8 mouse cellular contexts compared by ENCODE assay signal in the genomic region with DNA sequence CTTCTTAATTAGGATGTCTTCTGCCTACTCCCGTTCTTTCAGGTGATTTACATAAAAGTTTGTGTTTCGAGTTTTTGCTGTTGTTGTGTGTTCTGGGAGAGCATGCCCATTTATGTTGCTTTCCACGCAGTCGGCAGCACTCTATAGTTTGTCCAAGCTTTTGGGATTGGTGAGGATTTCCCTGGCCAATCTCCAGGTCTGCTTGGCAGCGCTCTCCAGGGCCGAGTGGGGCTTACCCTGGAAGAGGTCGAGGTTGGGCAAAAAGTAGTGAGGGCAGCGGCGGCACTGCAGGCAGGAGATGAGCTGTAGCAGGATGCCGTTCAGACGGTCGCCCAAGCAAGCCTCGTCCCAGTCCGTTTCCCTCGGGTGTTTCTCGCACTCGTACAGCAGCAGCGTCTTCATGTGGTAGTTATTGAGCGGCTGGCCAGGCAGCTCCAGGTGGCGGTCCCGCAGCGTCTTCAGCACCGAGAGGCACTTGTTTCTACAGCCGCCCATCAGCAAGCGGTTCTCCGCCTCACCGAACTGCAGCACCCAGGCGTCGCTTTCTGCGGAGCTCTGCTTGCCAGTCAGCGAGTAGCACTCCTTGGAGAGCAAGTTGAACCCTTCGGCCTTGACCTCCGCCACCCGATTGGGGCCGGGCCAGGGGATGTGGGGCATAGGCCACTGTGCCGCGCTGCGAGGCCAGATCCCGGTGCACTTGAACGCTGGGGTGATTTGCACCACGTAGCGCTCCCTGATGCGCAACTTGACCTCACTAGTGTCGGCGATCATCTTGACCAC. TPM values are rescaled to one million over a fixed set of nuclear protein-coding genes. Genes with fewer than 3 reads are reported as not detected.
DNase-seq lines count a peak whose midpoint lies in the region; ATAC-seq and TF ChIP-seq lines count a peak whose summit lies in the region.

No protein-coding gene starts in this region.

- no peak overlapping the region for H3K27ac ChIP-seq in heart, postnatal 0 days (ENCODE audit: low read depth)
- H3K27ac ChIP-seq in neural tube, embryonic 14.5 days (ENCODE audit: low read depth, low read length): peak overlapping the region; percentile 99
- H3K27ac ChIP-seq in thymus, adult 2 months (ENCODE audit: control insufficient read depth, insufficient read depth, low read length): no peak overlapping the region

- H3K9ac ChIP-seq in heart, postnatal 0 days (replicated peaks; ENCODE audit: low read depth, low read length): 0 out of 2 replicates have a peak overlapping the region, but pooled peaks have one; percentile 24
- peak overlapping the region; percentile 78 for H3K9ac ChIP-seq in neural tube, embryonic 14.5 days (replicated peaks; ENCODE audit: low read depth, low read length)

- TF ChIP-seq CTCF in E14TG2a.4 (conservative IDR thresholded peaks at IDR 0.05; ENCODE audit: low read length): no peak
- TF ChIP-seq CTCF in heart, postnatal 0 days (IDR thresholded peaks at IDR 0.05; ENCODE audit: low read depth): no peak
- TF ChIP-seq CTCF in lung, adult 2 months (IDR thresholded peaks at IDR 0.05; ENCODE audit: insufficient read depth, low read length): no peak
- TF ChIP-seq CTCF in thymus, adult 2 months (IDR thresholded peaks at IDR 0.05; ENCODE audit: borderline replicate concordance, control insufficient read depth, extremely low read depth, insufficient read depth, low read length, poor library complexity): no peak

- no peak for TF ChIP-seq EP300 in heart, postnatal 0 days (IDR thresholded peaks at IDR 0.05; ENCODE audit: low read depth)

- no peak for TF ChIP-seq POLR2A in lung, adult 2 months (IDR thresholded peaks at IDR 0.05; ENCODE audit: borderline replicate concordance, extremely low read depth, low read depth, low read length)
- no peak for TF ChIP-seq POLR2A in thymus, adult 2 months (IDR thresholded peaks at IDR 0.05; ENCODE audit: control insufficient read depth, extremely low read depth, insufficient read depth, low read length, poor library complexity)

- peaks cover 37% of the 10 kb centered on the region for H3K4me1 ChIP-seq in E14TG2a.4 (replicated peaks; ENCODE audit: low read depth, low read length)
- H3K4me1 ChIP-seq in erythroblast, embryonic 14.5 days (ENCODE audit: control insufficient read depth): peaks cover 13% of the 10 kb centered on the region
- H3K4me1 ChIP-seq in heart, postnatal 0 days (ENCODE audit: control insufficient read depth, insufficient read depth): peaks cover 19% of the 10 kb centered on the region; the same call in 1 of the 2 replicates
- H3K4me1 ChIP-seq in lung, adult 2 months (ENCODE audit: control insufficient read depth, insufficient read depth, low read length): peaks cover 6% of the 10 kb centered on the region
- peaks cover 12% of the 10 kb centered on the region for H3K4me1 ChIP-seq in neural tube, embryonic 14.5 days (ENCODE audit: control insufficient read depth, insufficient read depth, low read length)
- H3K4me1 ChIP-seq in thymus, adult 2 months (replicated peaks; ENCODE audit: control insufficient read depth, insufficient read depth, low read length): peaks cover 15% of the 10 kb centered on the region

- peak; percentile 63 for DNase-seq in brain, adult 2 months (ENCODE audit: low read depth, low spot score)
- peak; percentile 40 for DNase-seq in heart, postnatal 0 days (ENCODE audit: low spot score)
- peak; percentile 53 for DNase-seq in kidney, postnatal 10 days
- DNase-seq in lung, adult 2 months: peak; percentile 33
- peak; percentile 33 for DNase-seq in thymus, adult 2 months

- H3K27me3 ChIP-seq in E14TG2a.4 (ENCODE audit: insufficient read depth, low read length): peaks cover 49% of the 10 kb centered on the region
- peaks cover 74% of the 10 kb centered on the region for H3K27me3 ChIP-seq in erythroblast, embryonic 14.5 days (ENCODE audit: control insufficient read depth)
- peaks cover 56% of the 10 kb centered on the region for H3K27me3 ChIP-seq in heart, postnatal 0 days (ENCODE audit: control insufficient read depth, insufficient read depth, low read length)
- H3K27me3 ChIP-seq in neural tube, embryonic 14.5 days (ENCODE audit: control insufficient read depth, insufficient read depth, low read length): no peaks in the 10 kb centered on the region
- H3K27me3 ChIP-seq in thymus, adult 2 months (ENCODE audit: control insufficient read depth, insufficient read depth, low read length): peaks cover 10% of the 10 kb centered on the region

- under 1% methylated on average over 45 of the region's 45 CpGs for WGBS in heart, postnatal 0 days
- WGBS in lung, adult 2 months: 12% methylated on average over 45 of the region's 45 CpGs
- WGBS in neural tube, embryonic 14.5 days: under 1% methylated on average over 45 of the region's 45 CpGs
- 2% methylated on average over 45 of the region's 45 CpGs for WGBS in thymus, adult 2 months

- H3K9me3 ChIP-seq in E14TG2a.4 (ENCODE audit: low read length): no peaks in the 10 kb centered on the region
- peaks cover 14% of the 10 kb centered on the region; the same call in 1 of the 2 replicates for H3K9me3 ChIP-seq in erythroblast, embryonic 14.5 days (ENCODE audit: control insufficient read depth, low read length)
- H3K9me3 ChIP-seq in heart, postnatal 0 days (replicated peaks; ENCODE audit: control insufficient read depth, low read length): no peaks in the 10 kb centered on the region
- no peaks in the 10 kb centered on the region for H3K9me3 ChIP-seq in neural tube, embryonic 14.5 days (ENCODE audit: control insufficient read depth, low read length)

- no peaks in the 10 kb centered on the region for H3K36me3 ChIP-seq in E14TG2a.4 (ENCODE audit: insufficient read depth, low read length)
- peaks cover 4% of the 10 kb centered on the region; the same call in 1 of the 2 replicates for H3K36me3 ChIP-seq in erythroblast, embryonic 14.5 days (ENCODE audit: control insufficient read depth)
- no peaks in the 10 kb centered on the region for H3K36me3 ChIP-seq in heart, postnatal 0 days (replicated peaks; ENCODE audit: control insufficient read depth, insufficient read depth, low read length)
- no peaks in the 10 kb centered on the region for H3K36me3 ChIP-seq in neural tube, embryonic 14.5 days (ENCODE audit: control insufficient read depth, insufficient read depth, low read length)
- no peaks in the 10 kb centered on the region for H3K36me3 ChIP-seq in thymus, adult 2 months (ENCODE audit: control insufficient read depth, insufficient read depth, low read length)

- peak overlapping the region; percentile 76 for H3K4me3 ChIP-seq in E14TG2a.4 (replicated peaks; ENCODE audit: low read length)
- peak overlapping the region; percentile 48 for H3K4me3 ChIP-seq in erythroblast, embryonic 14.5 days (replicated peaks)
- H3K4me3 ChIP-seq in heart, postnatal 0 days (ENCODE audit: low read depth, low read length): peak overlapping the region; percentile 54
- H3K4me3 ChIP-seq in lung, adult 2 months (replicated peaks; ENCODE audit: extremely low read depth, low read depth, low read length): peak overlapping the region; percentile 5
- H3K4me3 ChIP-seq in neural tube, embryonic 14.5 days (ENCODE audit: low read depth, low read length): peak overlapping the region; percentile 65
- peak overlapping the region; percentile 39 for H3K4me3 ChIP-seq in thymus, adult 2 months (ENCODE audit: control insufficient read depth, insufficient read depth, low read length)

- ATAC-seq in heart, postnatal 0 days (ENCODE audit: insufficient read depth, low read depth): peak; percentile 42; the same call in 1 of the 2 replicates
- peak; percentile 4; the same call in 1 of the 2 replicates for ATAC-seq in neural tube, embryonic 14.5 days (ENCODE audit: low read depth)

- peak overlapping the region; percentile 73 for H3K4me2 ChIP-seq in heart, postnatal 0 days (ENCODE audit: low read depth, low read length)
- peak overlapping the region; percentile 59 for H3K4me2 ChIP-seq in neural tube, embryonic 14.5 days (ENCODE audit: low read depth, low read length)

RNA-seq across cellular contexts. Expression of a gene that starts 1.8 kb away (rescaled TPM):
- polyA plus RNA-seq in erythroblast, embryonic 14.5 days (2012): not detected in 2 replicates
- total RNA-seq in heart, postnatal 0 days (2014; rRNA removed; ENCODE audit: low replicate concordance): 0.53 TPM in 1 of 2 replicates, not detected in the other
- 0.27 and 0.48 TPM in 2 replicates for polyA plus RNA-seq in heart, postnatal 0 days (2015; fragmentation: Nextera tagmentation; extraction: Ambion mirVana)
- 0.06 and 0.12 TPM in 2 replicates for polyA plus RNA-seq in lung, adult 2 months (2012; rRNA removed)
- 246 and 271 TPM in 2 replicates for polyA plus RNA-seq in neural tube, embryonic 14.5 days (2014; fragmentation: Nextera tagmentation; extraction: Ambion mirVana)
- 0.14 and 0.16 TPM in 2 replicates for polyA plus RNA-seq in thymus, adult 2 months (2012; rRNA removed)

Comparison
In these comparisons a context has a peak if more than half of its experiments do, and no peak if none do; other contexts are left out.
1. H3K4me3 ChIP-seq: peak in every context shown above with its lines; median percentile 76 in E14TG2a.4; 65 in neural tube, embryonic 14.5 days; 54 in heart, postnatal 0 days; 48 in erythroblast, embryonic 14.5 days; 39 in thymus, adult 2 months; 5 in lung, adult 2 months.
2. RNA of a gene that starts 1.8 kb away (polyA plus RNA-seq): 246 to 271 TPM in neural tube, embryonic 14.5 days; 0.27 to 0.48 TPM in heart, postnatal 0 days, 0.14 to 0.16 TPM in thymus, adult 2 months, 0.06 to 0.12 TPM in lung, adult 2 months and not detected in erythroblast, embryonic 14.5 days; every median in the first group is over 100 times any median in the second.
3. Peak in every context shown above with its lines, with median percentiles within 50 percentile points of each other: DNase-seq.